Mouse (Mus musculus): ENCODE measurements around the gene Slc39a1. TPM values are rescaled to one million over a fixed set of nuclear protein-coding genes. Genes with fewer than 3 reads are reported as not detected.

The Slc39a1 gene
- polyA plus RNA-seq, 1 experiment from 2014 or later = 43.1 TPM

DNA sequence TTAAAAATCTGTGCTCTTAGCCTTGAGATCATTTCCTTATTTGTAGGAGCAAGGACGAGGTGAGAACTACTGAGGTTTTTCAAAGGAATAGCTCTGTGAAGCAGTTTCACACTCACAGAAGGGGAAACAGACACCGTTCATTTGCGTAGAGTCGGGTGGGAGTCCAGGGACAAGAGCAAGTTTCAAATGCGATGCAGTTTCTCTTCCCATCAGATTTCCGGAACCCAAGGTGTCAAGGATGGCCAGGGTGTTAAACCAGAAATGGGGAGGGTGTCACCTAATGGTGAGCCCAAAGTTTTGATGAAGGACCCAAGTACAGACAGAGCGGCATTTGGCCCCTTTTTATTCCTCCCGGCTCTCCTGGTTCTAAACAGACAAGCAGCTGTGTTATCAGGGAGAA, 16.9 kb upstream of the Slc39a1 start:
- WGBS = 20% methylated on average over 8 of the region's 8 CpGs
- peaks cover 13% of the 10 kb centered on the region for H3K4me1 ChIP-seq (replicated peaks; ENCODE audit: control insufficient read depth, insufficient read depth, low read length)
- peak overlapping the region; percentile 87 for H3K27ac ChIP-seq (ENCODE audit: low read length)
- no peaks in the 10 kb centered on the region for H3K9me3 ChIP-seq (ENCODE audit: control insufficient read depth, low read length)
- peak overlapping the region; percentile 90 for H3K4me2 ChIP-seq (ENCODE audit: low read length)
- H3K27me3 ChIP-seq (replicated peaks; ENCODE audit: control insufficient read depth, insufficient read depth, low read length) = no peaks in the 10 kb centered on the region
- H3K4me3 ChIP-seq (replicated peaks; ENCODE audit: low read length) = peak overlapping the region; percentile 90
- peak overlapping the region; percentile 89 for H3K9ac ChIP-seq (replicated peaks; ENCODE audit: low read depth, low read length)
- H3K36me3 ChIP-seq (ENCODE audit: control insufficient read depth, insufficient read depth) = peaks cover 10% of the 10 kb centered on the region
- no peak for ATAC-seq

DNA sequence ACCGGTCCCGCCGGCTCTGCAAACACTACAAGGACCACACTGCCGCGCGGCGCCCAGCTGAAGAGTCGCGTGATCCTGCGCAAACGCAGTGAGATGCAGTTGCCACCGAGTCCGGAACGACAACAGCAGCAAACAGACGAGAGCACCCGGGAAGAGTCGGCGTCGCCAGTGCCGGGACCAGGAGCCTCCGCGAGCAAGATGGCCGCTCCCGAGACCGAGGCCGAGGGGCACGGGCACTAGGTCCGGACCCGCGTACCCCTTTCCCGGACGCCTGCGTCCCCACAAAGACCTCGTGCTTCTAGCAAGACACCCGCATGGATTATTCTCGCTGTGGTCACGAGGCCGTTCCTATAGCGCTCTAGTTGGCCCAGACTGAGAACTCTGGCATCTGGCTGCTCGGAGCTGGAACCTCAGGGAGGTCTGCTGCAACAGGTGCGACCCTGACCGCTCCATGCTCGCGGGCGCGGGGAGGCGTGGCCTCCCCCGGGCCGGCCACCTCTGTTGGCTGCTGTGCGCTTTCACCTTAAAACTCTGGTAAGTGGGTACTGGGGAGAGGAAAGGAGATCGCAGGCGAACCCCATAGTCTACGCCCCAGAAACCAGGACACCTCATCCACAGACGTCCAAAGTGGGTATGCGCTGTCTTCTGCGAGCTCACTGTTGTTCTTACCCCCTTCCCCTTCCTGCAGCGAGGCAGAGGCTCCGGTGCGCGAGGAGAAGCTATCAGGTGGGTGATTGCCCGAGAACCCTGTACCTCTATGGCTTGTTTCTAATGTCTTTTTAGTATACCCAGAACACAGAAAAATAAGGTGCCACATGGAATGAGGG, 16.3 kb upstream of the Slc39a1 start, which contains the start of gene Jtb:
Gene Jtb (plus strand): TSS at position 91 of the 827 bp plus-strand sequence.
- Histone ChIP-seq H3K36me3 (ENCODE audit: control insufficient read depth, insufficient read depth) (peaks cover 10% of the 10 kb centered on the region), H3K27me3 (replicated peaks; ENCODE audit: control insufficient read depth, insufficient read depth, low read length) (no peaks in the 10 kb centered on the region), H3K4me2 (ENCODE audit: low read length) (peak within 1 kb of the TSS; percentile 90), H3K27ac (ENCODE audit: low read length) (peak within 1 kb of the TSS; percentile 87), H3K9me3 (ENCODE audit: control insufficient read depth, low read length) (no peaks in the 10 kb centered on the region), H3K9ac (replicated peaks; ENCODE audit: low read depth, low read length) (peak within 1 kb of the TSS; percentile 89), H3K4me1 (replicated peaks; ENCODE audit: control insufficient read depth, insufficient read depth, low read length) (peaks cover 13% of the 10 kb centered on the region), H3K4me3 (replicated peaks; ENCODE audit: low read length) (peak within 1 kb of the TSS; percentile 90)
- under 1% methylated on average over 61 of the region's 61 CpGs for WGBS
- peak; percentile 99 for ATAC-seq

DNA sequence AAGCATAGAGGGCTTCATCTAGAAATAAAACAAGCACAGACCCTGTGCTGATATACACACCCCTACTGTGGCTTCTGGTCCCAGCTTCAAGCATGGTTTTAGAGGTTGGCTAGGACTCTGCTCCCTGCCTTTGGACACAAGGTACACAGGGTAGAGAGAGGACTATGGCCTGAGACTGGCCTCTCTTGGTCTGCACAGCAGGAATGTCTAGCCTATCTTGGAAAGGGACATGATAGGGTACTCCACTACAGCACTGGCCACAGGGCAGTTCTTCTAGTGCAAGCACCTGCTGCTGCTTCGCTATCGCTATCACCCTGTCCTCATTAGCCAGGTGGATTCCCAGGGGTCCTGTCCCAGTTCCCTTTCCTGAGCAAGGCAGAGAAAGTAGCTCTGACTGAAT, 6.7 kb upstream of the Slc39a1 start:
- Histone ChIP-seq H3K27me3 (replicated peaks; ENCODE audit: control insufficient read depth, insufficient read depth, low read length) (no peaks in the 10 kb centered on the region), H3K9ac (replicated peaks; ENCODE audit: low read depth, low read length) (no peak overlapping the region), H3K4me1 (replicated peaks; ENCODE audit: control insufficient read depth, insufficient read depth, low read length) (peaks cover 13% of the 10 kb centered on the region), H3K27ac (ENCODE audit: low read length) (no peak overlapping the region), H3K36me3 (ENCODE audit: control insufficient read depth, insufficient read depth) (no peaks in the 10 kb centered on the region), H3K4me2 (ENCODE audit: low read length) (no peak overlapping the region), H3K4me3 (replicated peaks; ENCODE audit: low read length) (no peak overlapping the region), H3K9me3 (ENCODE audit: control insufficient read depth, low read length) (no peaks in the 10 kb centered on the region)
- WGBS = 97% methylated on average over 2 of the region's 2 CpGs
- ATAC-seq = no peak

DNA sequence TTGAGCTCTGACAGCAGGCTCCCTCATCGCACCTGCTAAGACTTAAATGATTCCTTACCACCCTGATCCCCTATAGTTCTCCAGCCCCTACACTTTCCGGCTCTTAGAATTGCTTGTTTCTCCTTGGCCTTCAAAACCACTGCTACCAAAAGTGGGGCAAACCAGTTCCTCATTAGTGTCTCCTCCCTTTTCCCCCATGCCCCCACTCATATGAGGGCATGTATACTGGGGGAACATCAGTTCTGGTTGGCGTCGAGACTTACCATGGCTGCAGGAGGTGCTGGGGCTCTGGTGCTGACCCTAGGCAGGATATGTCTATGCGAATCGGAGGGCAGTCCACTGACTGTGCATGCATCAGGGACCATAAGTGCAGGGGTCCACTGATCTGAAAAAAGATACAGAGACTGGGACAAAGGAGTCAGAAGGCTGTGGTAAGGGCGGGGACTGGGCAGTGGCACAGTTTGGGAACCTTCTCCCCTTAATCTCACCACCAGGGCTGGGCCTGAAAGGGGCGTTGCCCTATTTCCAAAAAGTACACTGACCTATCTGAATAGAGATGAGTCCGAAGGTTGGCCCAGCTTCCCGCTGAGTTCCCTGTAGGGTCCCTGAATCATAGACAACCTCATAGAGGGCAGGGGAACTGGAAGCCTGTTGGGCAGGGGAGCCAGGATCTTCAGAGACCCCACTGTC, 6.2 kb upstream of the Slc39a1 start:
- Histone ChIP-seq H3K4me1 (replicated peaks; ENCODE audit: control insufficient read depth, insufficient read depth, low read length) (peaks cover 13% of the 10 kb centered on the region), H3K27me3 (replicated peaks; ENCODE audit: control insufficient read depth, insufficient read depth, low read length) (no peaks in the 10 kb centered on the region), H3K27ac (ENCODE audit: low read length) (no peak overlapping the region), H3K9ac (replicated peaks; ENCODE audit: low read depth, low read length) (no peak overlapping the region), H3K9me3 (ENCODE audit: control insufficient read depth, low read length) (no peaks in the 10 kb centered on the region), H3K4me3 (replicated peaks; ENCODE audit: low read length) (no peak overlapping the region), H3K36me3 (ENCODE audit: control insufficient read depth, insufficient read depth) (no peaks in the 10 kb centered on the region), H3K4me2 (ENCODE audit: low read length) (no peak overlapping the region)
- no peak for ATAC-seq
- 87% methylated on average over 10 of the region's 10 CpGs for whole genome bisulfite sequencing

DNA sequence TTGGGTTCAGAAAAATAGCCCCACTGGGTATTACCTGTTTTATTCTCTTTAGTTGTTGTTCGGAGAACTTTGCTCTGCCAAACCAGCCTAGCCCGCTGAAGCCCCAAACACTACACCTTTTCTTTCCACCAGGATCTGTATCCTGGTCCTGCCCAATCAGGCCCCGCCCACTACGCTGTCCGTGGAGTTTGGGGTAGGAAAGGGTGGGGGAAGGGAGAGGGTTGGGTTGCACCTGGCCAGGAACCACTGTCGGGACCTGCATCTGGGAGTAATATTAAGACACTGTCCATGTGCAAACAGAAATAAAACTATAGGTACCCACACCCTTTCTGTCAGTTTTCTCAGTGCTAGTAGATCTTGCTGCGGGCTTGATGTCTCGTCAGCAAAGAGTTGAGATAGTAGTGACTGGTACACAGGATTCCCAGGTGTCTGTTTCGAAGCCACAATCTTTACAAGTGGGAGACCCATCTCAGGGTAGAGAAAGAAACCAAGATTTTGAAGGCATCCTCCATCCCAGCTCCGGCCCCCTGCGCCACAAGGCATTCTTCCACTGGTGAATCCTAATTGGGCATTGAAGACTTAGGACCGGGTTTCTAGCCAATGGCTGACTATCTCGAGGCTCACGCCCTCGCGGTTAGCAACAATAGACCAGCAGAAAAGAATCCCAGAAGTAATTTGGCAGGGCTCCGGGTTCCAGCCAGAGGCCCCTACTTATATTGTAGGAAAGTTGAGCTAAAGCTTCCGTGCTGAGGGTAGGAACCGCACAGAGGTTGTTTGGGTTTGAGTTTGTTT, 4.8 kb upstream of the Slc39a1 start, which contains the start of gene Creb3l4:
Gene Creb3l4 (minus strand): TSS at position 529 of the 792 bp plus-strand sequence.
- Histone ChIP-seq H3K9ac (replicated peaks; ENCODE audit: low read depth, low read length) (peak within 1 kb of the TSS; percentile 48), H3K4me2 (ENCODE audit: low read length) (peak within 1 kb of the TSS; percentile 66), H3K9me3 (ENCODE audit: control insufficient read depth, low read length) (no peaks in the 10 kb centered on the region), H3K4me1 (replicated peaks; ENCODE audit: control insufficient read depth, insufficient read depth, low read length) (peaks cover 17% of the 10 kb centered on the region), H3K27ac (ENCODE audit: low read length) (no peak within 1 kb of the TSS), H3K27me3 (replicated peaks; ENCODE audit: control insufficient read depth, insufficient read depth, low read length) (no peaks in the 10 kb centered on the region), H3K36me3 (ENCODE audit: control insufficient read depth, insufficient read depth) (no peaks in the 10 kb centered on the region), H3K4me3 (replicated peaks; ENCODE audit: low read length) (peak within 1 kb of the TSS; percentile 42)
- WGBS = 2% methylated on average over 19 of the region's 19 CpGs
- ATAC-seq = peak; percentile 60

DNA sequence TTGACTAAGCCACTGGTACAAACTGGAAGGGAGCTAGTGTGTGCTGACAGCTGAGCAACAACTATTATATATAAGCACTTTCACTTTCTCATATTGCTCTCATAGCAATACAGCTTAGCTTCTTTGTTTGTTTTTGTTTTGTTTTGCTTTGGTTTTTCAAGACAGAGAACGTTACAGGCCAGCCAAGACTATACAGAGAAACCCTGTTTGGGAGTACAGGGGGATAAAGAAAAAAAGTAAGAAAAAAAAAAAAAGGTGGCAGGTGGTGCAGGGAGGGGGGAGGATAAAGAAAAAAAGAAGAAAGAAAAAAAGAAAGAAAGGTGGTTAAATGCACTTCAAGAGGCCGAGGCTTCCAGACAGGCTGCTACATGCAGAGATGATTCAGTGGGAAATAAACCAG, 2.6 kb upstream of the Slc39a1 start:
- Histone ChIP-seq H3K4me2 (ENCODE audit: low read length) (no peak overlapping the region), H3K27ac (ENCODE audit: low read length) (no peak overlapping the region), H3K4me1 (replicated peaks; ENCODE audit: control insufficient read depth, insufficient read depth, low read length) (peaks cover 24% of the 10 kb centered on the region), H3K27me3 (replicated peaks; ENCODE audit: control insufficient read depth, insufficient read depth, low read length) (no peaks in the 10 kb centered on the region), H3K9me3 (ENCODE audit: control insufficient read depth, low read length) (no peaks in the 10 kb centered on the region), H3K36me3 (ENCODE audit: control insufficient read depth, insufficient read depth) (no peaks in the 10 kb centered on the region), H3K9ac (replicated peaks; ENCODE audit: low read depth, low read length) (no peak overlapping the region), H3K4me3 (replicated peaks; ENCODE audit: low read length) (no peak overlapping the region)
- 49% methylated on average over 2 of the region's 2 CpGs for WGBS
- no peak for ATAC-seq

DNA sequence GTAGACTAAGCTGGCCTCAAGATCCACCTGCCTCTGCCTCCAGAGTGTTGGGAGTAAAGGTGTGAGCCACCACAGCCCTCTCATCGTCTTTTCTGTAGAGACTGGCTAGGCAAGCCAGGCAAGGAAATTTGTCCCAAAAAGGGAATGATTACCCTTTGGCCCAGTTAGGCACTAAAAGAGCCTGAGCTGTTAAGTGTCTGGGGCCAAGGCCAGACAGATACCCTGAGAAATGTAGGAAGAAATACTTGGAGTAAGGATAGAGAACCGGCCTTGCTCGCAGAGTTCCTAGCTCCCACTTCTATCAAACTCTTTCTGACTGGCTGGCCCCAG, 377 bp upstream of the Slc39a1 start:
- peak overlapping the region; percentile 63 for H3K4me3 ChIP-seq (replicated peaks; ENCODE audit: low read length)
- H3K27me3 ChIP-seq (replicated peaks; ENCODE audit: control insufficient read depth, insufficient read depth, low read length) = no peaks in the 10 kb centered on the region
- no peaks in the 10 kb centered on the region; the same call in 1 of the 2 replicates for H3K36me3 ChIP-seq (ENCODE audit: control insufficient read depth, insufficient read depth)
- peak overlapping the region; percentile 75 for H3K4me2 ChIP-seq (ENCODE audit: low read length)
- H3K9ac ChIP-seq (replicated peaks; ENCODE audit: low read depth, low read length) = peak overlapping the region; percentile 72
- peaks cover 23% of the 10 kb centered on the region for H3K4me1 ChIP-seq (replicated peaks; ENCODE audit: control insufficient read depth, insufficient read depth, low read length)
- 0% methylated on average over 3 of the region's 3 CpGs for WGBS
- peak overlapping the region; percentile 58 for H3K27ac ChIP-seq (ENCODE audit: low read length)
- ATAC-seq = 0 out of 2 replicates have a peak, but pooled peaks have one; percentile 9
- no peaks in the 10 kb centered on the region for H3K9me3 ChIP-seq (ENCODE audit: control insufficient read depth, low read length)

DNA sequence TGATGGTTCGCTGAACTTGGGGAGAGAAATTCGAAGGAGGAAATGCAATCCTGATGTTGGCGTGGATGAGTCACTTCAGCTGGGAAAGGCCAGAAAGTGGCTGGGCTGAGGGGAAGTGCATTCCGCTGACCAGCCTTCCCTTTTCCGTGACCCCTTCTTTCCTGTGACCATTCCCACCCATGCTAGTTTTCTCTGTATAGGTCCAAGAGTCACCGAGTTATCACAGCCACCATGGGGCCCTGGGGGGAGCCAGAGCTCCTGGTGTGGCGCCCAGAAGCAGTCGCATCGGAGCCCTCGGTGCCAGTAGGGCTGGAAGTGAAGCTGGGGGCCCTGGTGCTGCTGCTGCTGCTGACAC, 751 bp downstream of the Slc39a1 start:
- 6% methylated on average over 10 of the region's 10 CpGs for WGBS
- peak overlapping the region; percentile 63 for H3K4me3 ChIP-seq (replicated peaks; ENCODE audit: low read length)
- peak overlapping the region; percentile 72 for H3K9ac ChIP-seq (replicated peaks; ENCODE audit: low read depth, low read length)

DNA sequence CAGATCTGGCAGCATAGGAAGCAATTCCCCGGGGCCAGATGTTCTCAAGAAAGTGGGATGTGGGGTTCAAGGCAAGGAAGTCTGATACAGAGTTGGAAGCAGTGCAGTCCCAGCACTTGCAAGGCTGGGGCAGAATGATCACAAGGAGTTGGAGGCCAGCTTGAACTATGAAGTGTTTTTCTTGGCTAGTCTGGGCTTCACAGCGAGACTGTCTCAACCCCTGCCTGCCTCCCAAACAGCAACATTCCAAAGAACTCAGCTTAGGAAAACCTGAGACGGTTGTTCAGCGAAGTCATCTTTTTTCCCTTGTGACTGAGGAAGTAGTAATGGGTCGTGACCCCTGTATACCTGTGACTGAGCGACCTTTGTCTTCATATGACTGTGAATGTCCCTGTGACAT, 2.8 kb downstream of the Slc39a1 start:
- WGBS = 94% methylated on average over 6 of the region's 6 CpGs
- no peak overlapping the region for H3K4me3 ChIP-seq (replicated peaks; ENCODE audit: low read length)
- no peaks in the 10 kb centered on the region; the same call in 1 of the 2 replicates for H3K36me3 ChIP-seq (ENCODE audit: control insufficient read depth, insufficient read depth)
- peaks cover 22% of the 10 kb centered on the region for H3K4me1 ChIP-seq (replicated peaks; ENCODE audit: control insufficient read depth, insufficient read depth, low read length)
- no peak overlapping the region for H3K27ac ChIP-seq (ENCODE audit: low read length)
- H3K9ac ChIP-seq (replicated peaks; ENCODE audit: low read depth, low read length) = no peak overlapping the region
- H3K9me3 ChIP-seq (ENCODE audit: control insufficient read depth, low read length) = no peaks in the 10 kb centered on the region
- ATAC-seq = no peak
- H3K4me2 ChIP-seq (ENCODE audit: low read length) = no peak overlapping the region
- H3K27me3 ChIP-seq (replicated peaks; ENCODE audit: control insufficient read depth, insufficient read depth, low read length) = no peaks in the 10 kb centered on the region

More for the DNA sequence above, 751 bp downstream of the Slc39a1 start:
- H3K4me2 ChIP-seq (ENCODE audit: low read length) = peak overlapping the region; percentile 75
- no peaks in the 10 kb centered on the region for H3K9me3 ChIP-seq (ENCODE audit: control insufficient read depth, low read length)
- no peak for ATAC-seq
- no peaks in the 10 kb centered on the region for H3K27me3 ChIP-seq (replicated peaks; ENCODE audit: control insufficient read depth, insufficient read depth, low read length)
- no peaks in the 10 kb centered on the region; the same call in 1 of the 2 replicates for H3K36me3 ChIP-seq (ENCODE audit: control insufficient read depth, insufficient read depth)
- H3K27ac ChIP-seq (ENCODE audit: low read length) = no peak overlapping the region
- H3K4me1 ChIP-seq (replicated peaks; ENCODE audit: control insufficient read depth, insufficient read depth, low read length) = peaks cover 14% of the 10 kb centered on the region
